ENCODE assay signal across 7 mouse cellular contexts in the genomic region with DNA sequence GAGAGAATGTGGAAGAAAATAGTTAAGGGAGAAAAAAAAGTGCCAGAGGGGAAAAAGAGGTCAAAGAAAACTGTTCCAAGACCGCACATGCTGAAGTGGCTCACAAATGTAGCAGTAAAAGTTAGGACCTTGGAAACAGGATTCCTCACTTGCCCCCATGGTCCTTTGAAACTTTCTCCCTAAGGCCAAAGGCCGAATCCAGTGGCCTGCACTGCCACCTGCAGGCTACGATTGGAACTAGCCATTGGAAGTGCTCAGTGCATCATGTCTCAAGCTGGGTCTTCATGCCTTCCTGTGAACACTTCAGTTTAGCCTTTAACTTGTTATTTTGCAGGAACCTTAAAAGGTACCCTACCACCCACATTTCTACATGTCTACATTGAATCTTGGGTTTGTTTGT. TPM values are rescaled to one million over a fixed set of nuclear protein-coding genes. Genes with fewer than 3 reads are reported as not detected.
DNase-seq lines count a peak whose midpoint lies in the region.

No protein-coding gene starts in this region.

- peak; percentile 59 for DNase-seq in CD4-positive helper T cell, adult 2 months (ENCODE audit: low read depth, low spot score)
- DNase-seq in ES-CJ7 (ENCODE audit: low read depth, low spot score), result peak; percentile 72
- DNase-seq in cerebellum, adult 8-10 months, result peak; percentile 25
- DNase-seq in gastrocnemius, postnatal 10 days, result peak; percentile 75
- DNase-seq in layer of hippocampus, adult 9-10 months (ENCODE audit: low spot score), result peak; percentile 3
- peak; percentile 61 to 74 for DNase-seq in lung, postnatal 4 days
- DNase-seq in spleen, adult 18-20 months, result peak; percentile 42 to 82

RNA-seq across cellular contexts. Expression of a gene that starts 56.3 kb away (rescaled TPM):
- total RNA-seq in gastrocnemius, postnatal 10 days (2021), result under 1 TPM; 0.07 to 0.25 TPM

Comparison
In these comparisons a context has a peak if more than half of its experiments do, and no peak if none do; other contexts are left out.
1. Peak in every context shown above with its lines: DNase-seq.
2. DNase-seq: peak in every context shown above with its lines; median percentile 75 in gastrocnemius, postnatal 10 days; 72 in ES-CJ7; 68 in lung, postnatal 4 days; 62 in spleen, adult 18-20 months; 59 in CD4-positive helper T cell, adult 2 months; 25 in cerebellum, adult 8-10 months; 3 in layer of hippocampus, adult 9-10 months.